Mouse (Mus musculus): ENCODE results near the gene AW549877. TPM values are rescaled to one million over a fixed set of nuclear protein-coding genes. Genes with fewer than 3 reads are reported as not detected.

The AW549877 gene
- polyA plus RNA-seq, 1 experiment from 2014 or later: 20.7 TPM

DNA sequence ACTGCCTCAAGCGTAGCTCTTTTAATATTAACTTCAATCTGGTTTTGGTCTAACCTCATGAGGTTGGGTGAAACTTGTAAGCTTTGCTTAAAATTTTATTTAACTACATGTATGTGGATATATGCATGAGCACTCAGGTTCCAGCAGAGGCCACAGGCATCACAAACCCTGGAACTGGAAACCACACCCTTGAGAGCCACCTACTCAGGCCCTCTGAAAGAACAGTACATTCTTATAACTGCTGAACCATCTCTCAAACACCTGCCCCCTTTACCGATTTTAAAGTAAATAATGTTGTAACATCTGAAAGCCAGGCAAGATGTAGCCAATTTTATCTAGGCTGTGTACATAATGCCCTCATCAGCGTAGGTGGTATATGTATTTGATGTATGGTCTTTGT lies 15.7 kb downstream of the AW549877 start:
- ATAC-seq (replicated peaks; ENCODE audit: insufficient number of reproducible peaks, insufficient read depth, low FRiP score, low read depth): no peak
- Histone ChIP-seq H3K9ac (peak overlapping the region; percentile 94; the same call in 1 of the 2 replicates), H3K4me1 (replicated peaks) (peaks cover 4% of the 10 kb centered on the region; the same call in 1 of the 2 replicates), H3K27me3 (no peaks in the 10 kb centered on the region), H3K4me3 (peak overlapping the region; percentile 84), H3K4me2 (peak overlapping the region; percentile 77), H3K27ac (peak overlapping the region; percentile 99), H3K36me3 (peaks cover 17% of the 10 kb centered on the region), H3K9me3 (replicated peaks) (no peaks in the 10 kb centered on the region)
- 73% methylated on average over 3 of the region's 3 CpGs for WGBS

DNA sequence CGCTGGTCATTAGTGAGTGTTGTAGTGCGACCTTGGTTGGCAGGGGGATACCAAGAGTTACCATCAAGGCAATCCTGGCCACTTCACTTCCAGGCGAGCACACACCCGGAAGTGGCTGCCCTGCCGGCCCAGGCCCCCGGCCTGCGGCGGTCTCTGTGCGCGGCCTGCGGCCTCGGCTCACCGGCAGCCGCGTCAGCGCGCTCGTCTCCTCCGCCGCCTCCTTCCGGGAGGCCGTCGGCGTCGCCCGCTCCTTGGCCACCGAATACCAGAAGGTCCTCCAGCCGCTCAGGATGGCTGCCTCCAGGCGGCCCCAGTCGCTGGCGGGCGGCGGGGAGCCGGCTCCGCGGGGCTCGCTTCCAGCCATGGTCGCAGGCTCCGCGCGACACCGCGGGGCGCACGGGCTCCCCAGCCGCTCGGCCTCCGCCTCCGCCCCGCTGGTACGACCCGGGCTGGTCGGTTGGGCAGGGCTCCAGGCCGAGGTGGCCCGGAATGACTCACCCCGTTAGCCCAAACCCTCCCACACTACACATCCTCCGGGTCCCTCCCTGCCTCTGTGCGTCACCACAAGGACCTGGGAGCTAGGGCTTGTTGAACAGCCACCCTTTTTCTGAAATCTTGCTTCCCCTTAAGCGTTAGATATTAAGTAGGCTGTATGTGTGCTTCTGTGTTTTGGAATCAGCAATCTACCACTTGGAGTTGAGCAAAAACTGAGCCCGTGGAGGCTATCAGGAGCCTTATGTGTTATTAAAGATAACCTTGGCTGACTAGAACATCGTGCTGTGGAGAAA lies 16.3 kb downstream of the AW549877 start, which contains the start of gene Fbxo4:
Gene Fbxo4 (minus strand): TSS at position 513 of the 788 bp plus-strand sequence.
- Histone ChIP-seq H3K9me3 (replicated peaks) (no peaks in the 10 kb centered on the region), H3K27ac (peak within 1 kb of the TSS; percentile 99), H3K4me1 (replicated peaks) (peaks cover 4% of the 10 kb centered on the region; the same call in 1 of the 2 replicates), H3K27me3 (no peaks in the 10 kb centered on the region), H3K9ac (peak within 1 kb of the TSS; percentile 94), H3K4me2 (peak within 1 kb of the TSS; percentile 77), H3K4me3 (peak within 1 kb of the TSS; percentile 84), H3K36me3 (peaks cover 16% of the 10 kb centered on the region)
- ATAC-seq (replicated peaks; ENCODE audit: insufficient number of reproducible peaks, insufficient read depth, low FRiP score, low read depth): peak; percentile 97
- WGBS: under 1% methylated on average over 58 of the region's 61 CpGs

DNA sequence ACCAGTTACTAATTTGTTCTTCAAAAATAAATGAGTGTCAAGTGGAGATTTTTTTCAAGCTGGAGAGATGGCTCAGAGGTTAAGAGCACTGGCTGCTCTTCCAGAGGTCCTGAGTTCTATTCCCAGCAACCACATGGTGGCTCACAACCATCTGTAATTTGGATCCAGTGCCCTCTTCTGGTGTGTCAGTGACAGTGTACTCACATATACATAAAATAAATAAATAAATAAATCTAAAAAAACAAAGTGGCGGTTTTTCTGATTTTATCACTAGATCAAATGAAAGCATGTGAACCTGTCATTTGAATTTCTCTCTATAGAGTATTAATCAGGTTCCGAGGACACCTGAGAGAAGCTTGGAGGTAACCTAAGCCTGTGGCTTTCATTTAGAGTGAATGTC lies 17.3 kb downstream of the AW549877 start:
- peaks cover 8% of the 10 kb centered on the region for H3K36me3 ChIP-seq
- no peaks in the 10 kb centered on the region for H3K27me3 ChIP-seq
- H3K4me3 ChIP-seq: no peak overlapping the region
- no peak overlapping the region for H3K9ac ChIP-seq
- ATAC-seq (replicated peaks; ENCODE audit: insufficient number of reproducible peaks, insufficient read depth, low FRiP score, low read depth): no peak
- H3K27ac ChIP-seq: no peak overlapping the region
- 89% methylated on average over 2 of the region's 2 CpGs for WGBS
- H3K9me3 ChIP-seq (replicated peaks): no peaks in the 10 kb centered on the region
- H3K4me2 ChIP-seq: peak overlapping the region; percentile 77; the same call in 1 of the 2 replicates
- peaks cover 4% of the 10 kb centered on the region; the same call in 1 of the 2 replicates for H3K4me1 ChIP-seq (replicated peaks)

DNA sequence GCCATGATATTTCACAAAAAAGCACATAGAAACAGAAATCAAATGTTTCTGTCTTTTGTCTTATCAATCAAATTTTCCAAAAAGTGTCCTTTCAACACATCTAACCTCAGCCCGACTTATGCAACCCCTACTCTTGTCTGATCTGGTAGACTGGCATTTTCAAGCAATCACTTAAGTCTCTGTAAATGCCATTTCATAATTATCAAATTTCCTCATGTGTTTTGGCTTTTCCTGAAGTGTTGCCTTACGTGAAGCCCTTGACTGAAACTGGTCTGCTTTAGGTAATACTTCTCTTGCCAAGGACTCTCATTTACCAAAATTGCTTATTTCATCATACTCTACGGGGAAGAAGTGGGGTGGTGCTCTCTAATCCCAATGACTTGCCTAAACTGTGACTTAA lies 22.2 kb downstream of the AW549877 start:
- WGBS: 86% methylated on average over 3 of the region's 3 CpGs

DNA sequence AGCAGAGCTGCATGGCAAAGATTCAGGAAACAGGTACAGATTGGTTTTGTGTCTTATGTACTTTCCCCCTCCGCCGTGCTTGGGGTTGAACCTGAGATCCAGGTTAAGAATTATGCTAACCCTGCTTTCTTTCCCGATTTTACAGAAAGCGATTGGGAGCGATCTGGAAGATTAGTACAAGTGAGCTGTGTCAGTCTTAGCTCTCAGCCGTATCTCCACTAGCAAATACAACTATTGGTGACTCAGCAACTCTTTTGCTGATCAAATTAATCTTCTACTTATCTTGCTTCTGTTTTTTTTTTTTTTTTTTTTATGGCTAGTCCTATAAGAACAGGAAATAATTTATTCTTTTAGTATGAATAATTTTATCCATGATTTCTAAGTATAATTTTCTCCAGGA lies 25.4 kb downstream of the AW549877 start:
- no peaks in the 10 kb centered on the region for H3K27me3 ChIP-seq
- WGBS: 89% methylated on average over 6 of the region's 6 CpGs

More for the DNA sequence above, 22.2 kb downstream of the AW549877 start:
- Histone ChIP-seq H3K4me1 (replicated peaks) (no peaks in the 10 kb centered on the region), H3K4me2 (no peak overlapping the region), H3K27me3 (no peaks in the 10 kb centered on the region), H3K9ac (no peak overlapping the region), H3K9me3 (replicated peaks) (no peaks in the 10 kb centered on the region), H3K36me3 (peaks cover 17% of the 10 kb centered on the region), H3K4me3 (no peak overlapping the region), H3K27ac (no peak overlapping the region)
- no peak for ATAC-seq (replicated peaks; ENCODE audit: insufficient number of reproducible peaks, insufficient read depth, low FRiP score, low read depth)

DNA sequence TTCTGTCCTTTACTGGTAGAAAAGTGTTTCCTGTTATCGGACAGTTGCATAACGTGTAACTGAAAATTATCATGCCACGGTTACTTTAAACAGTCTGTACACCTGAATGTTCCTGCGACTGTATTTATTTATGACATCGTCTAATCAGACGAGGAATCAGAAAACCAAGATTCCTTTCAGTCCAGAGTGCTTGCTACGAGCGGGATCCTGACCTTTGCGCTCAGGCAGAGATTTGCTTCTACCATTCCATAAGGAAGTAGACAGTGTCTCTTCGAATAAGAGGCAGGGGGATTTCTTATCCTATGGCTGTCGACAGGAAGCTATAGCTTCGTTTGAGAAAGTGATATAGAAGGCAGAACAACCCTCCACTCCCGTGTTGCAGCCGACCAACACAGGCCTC lies 25.8 kb downstream of the AW549877 start:
- no peak overlapping the region for H3K4me3 ChIP-seq
- no peak overlapping the region for H3K27ac ChIP-seq
- H3K4me1 ChIP-seq (replicated peaks): no peaks in the 10 kb centered on the region
- peaks cover 18% of the 10 kb centered on the region for H3K36me3 ChIP-seq
- ATAC-seq (replicated peaks; ENCODE audit: insufficient number of reproducible peaks, insufficient read depth, low FRiP score, low read depth): no peak
- H3K4me2 ChIP-seq: no peak overlapping the region
- no peaks in the 10 kb centered on the region for H3K9me3 ChIP-seq (replicated peaks)
- 75% methylated on average over 14 of the region's 14 CpGs for WGBS
- no peaks in the 10 kb centered on the region for H3K27me3 ChIP-seq
- no peak overlapping the region for H3K9ac ChIP-seq

More for the DNA sequence above, 25.4 kb downstream of the AW549877 start:
- Histone ChIP-seq H3K9me3 (replicated peaks) (no peaks in the 10 kb centered on the region), H3K4me1 (replicated peaks) (no peaks in the 10 kb centered on the region), H3K4me2 (no peak overlapping the region), H3K9ac (no peak overlapping the region), H3K27ac (no peak overlapping the region), H3K36me3 (peaks cover 20% of the 10 kb centered on the region), H3K4me3 (no peak overlapping the region)
- ATAC-seq (replicated peaks; ENCODE audit: insufficient number of reproducible peaks, insufficient read depth, low FRiP score, low read depth): no peak

DNA sequence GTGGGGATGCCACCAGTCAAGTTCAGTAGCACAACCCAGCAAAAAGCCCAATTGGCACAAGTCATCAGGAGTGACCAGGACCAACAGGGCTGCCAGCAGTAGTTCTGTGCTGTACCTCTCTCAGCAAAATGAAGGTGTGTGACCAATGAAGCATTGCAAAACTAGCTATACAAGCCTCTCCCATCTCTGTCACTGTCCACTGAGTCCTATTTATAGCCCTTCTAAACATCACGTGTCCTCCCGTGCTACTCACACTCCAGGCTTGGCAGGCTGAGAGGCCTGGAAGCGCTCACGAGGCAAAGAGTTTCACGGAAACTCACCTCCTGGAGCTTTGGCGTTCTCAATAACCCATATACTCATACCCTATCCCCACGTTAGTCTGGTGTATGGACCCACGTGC lies 33.3 kb downstream of the AW549877 start:
- Histone ChIP-seq H3K27ac (peak overlapping the region; percentile 60), H3K4me1 (replicated peaks) (peaks cover 6% of the 10 kb centered on the region), H3K27me3 (no peaks in the 10 kb centered on the region), H3K4me3 (no peak overlapping the region), H3K36me3 (no peaks in the 10 kb centered on the region), H3K4me2 (no peak overlapping the region), H3K9ac (no peak overlapping the region), H3K9me3 (replicated peaks) (no peaks in the 10 kb centered on the region)
- peak; percentile 85; the same call in 1 of the 2 replicates for ATAC-seq (replicated peaks; ENCODE audit: insufficient number of reproducible peaks, insufficient read depth, low FRiP score, low read depth)
- WGBS: 38% methylated on average over 8 of the region's 8 CpGs

DNA sequence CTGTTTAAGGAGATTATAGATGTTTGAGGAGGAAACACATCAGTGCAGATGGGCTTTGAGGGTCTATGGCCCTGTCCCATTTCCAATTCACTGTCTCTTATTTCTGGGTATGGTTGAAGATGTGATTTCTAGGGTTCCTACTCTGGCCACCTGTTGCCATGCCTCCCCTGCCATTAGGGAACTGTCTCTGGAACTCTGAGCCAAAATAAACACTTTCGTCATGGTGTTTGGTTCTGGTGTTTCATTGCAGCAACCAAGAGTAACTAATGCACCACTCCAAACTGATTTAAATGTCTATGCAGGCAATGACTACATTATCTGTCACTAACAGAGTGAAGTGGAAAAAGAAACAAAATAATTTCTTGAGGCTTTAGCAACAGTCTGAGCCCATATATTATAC lies 35.5 kb downstream of the AW549877 start:
- Histone ChIP-seq H3K27ac (no peak overlapping the region), H3K9ac (no peak overlapping the region), H3K27me3 (no peaks in the 10 kb centered on the region), H3K4me3 (no peak overlapping the region), H3K36me3 (no peaks in the 10 kb centered on the region), H3K4me1 (replicated peaks) (peaks cover 6% of the 10 kb centered on the region), H3K4me2 (no peak overlapping the region), H3K9me3 (replicated peaks) (no peaks in the 10 kb centered on the region)
- WGBS: 74% methylated on average over 1 of the region's 1 CpGs
- no peak for ATAC-seq (replicated peaks; ENCODE audit: insufficient number of reproducible peaks, insufficient read depth, low FRiP score, low read depth)

DNA sequence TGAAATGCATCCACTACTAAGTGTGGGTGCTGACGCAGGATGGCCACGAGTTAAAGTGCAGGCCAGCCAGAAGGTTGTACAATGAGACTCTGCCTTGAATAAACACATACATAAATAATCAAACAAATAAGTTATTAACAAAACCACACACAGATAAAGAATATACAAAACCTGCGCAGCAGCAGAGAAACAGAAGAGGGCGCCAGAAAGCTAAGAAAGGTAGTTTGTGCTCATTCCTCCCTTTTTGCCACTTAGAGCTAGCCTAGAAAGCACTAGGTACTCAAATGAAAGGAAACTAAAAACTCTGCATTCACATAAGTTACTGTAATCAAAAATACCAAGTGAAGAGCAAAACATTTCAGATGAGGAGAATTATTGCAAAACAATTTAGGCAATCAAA lies 37.6 kb downstream of the AW549877 start:
- Histone ChIP-seq H3K4me1 (replicated peaks) (peaks cover 6% of the 10 kb centered on the region), H3K27ac (no peak overlapping the region), H3K36me3 (no peaks in the 10 kb centered on the region), H3K4me2 (no peak overlapping the region), H3K9ac (no peak overlapping the region), H3K27me3 (no peaks in the 10 kb centered on the region), H3K9me3 (replicated peaks) (no peaks in the 10 kb centered on the region), H3K4me3 (no peak overlapping the region)
- ATAC-seq (replicated peaks; ENCODE audit: insufficient number of reproducible peaks, insufficient read depth, low FRiP score, low read depth): no peak
- WGBS: 32% methylated on average over 4 of the region's 4 CpGs

DNA sequence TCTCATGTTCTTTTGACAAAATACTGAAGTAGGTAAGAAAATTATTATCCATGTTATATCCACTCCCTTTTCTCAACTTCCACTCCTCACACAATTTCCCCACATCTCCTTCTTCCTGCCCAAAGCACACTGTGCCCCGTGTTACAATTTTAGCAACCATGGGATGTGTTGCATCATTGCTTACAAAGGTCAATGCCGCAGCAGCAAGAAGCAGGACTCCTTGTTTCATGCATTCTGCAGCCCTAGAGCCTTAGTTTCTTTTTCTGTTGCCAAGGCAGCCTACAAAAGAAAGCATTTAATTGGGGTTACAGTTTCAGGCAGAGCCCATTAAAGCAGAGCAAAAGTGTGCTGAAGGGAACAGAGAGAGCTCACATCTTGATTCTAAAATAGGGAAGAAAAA lies 40.6 kb downstream of the AW549877 start:
- Histone ChIP-seq H3K4me3 (no peak overlapping the region), H3K27me3 (no peaks in the 10 kb centered on the region), H3K36me3 (no peaks in the 10 kb centered on the region), H3K9ac (no peak overlapping the region), H3K9me3 (replicated peaks) (no peaks in the 10 kb centered on the region), H3K4me2 (no peak overlapping the region), H3K4me1 (replicated peaks) (no peaks in the 10 kb centered on the region), H3K27ac (no peak overlapping the region)
- WGBS: 80% methylated on average over 2 of the region's 2 CpGs
- ATAC-seq (replicated peaks; ENCODE audit: insufficient number of reproducible peaks, insufficient read depth, low FRiP score, low read depth): no peak

DNA sequence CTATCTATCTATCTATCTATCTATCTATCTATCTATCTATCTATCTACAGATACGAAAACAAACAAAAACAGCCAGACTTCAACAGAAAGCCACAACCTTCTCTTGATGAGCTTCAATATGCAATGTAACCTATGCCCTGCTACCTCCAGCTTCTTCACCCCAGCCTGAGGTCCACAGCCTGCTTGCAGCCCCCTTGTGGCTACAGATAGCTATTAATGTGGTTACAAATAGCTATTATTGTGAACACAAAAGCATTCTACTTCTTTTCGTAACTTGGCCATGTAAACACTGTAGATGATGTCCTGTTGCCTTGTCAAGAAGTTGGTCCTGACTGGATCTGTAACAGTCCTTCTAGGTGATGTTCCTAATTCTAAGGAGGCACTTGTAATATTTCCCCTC lies 57.4 kb downstream of the AW549877 start:
- no peak for ATAC-seq (replicated peaks; ENCODE audit: insufficient number of reproducible peaks, insufficient read depth, low FRiP score, low read depth)
- no peak overlapping the region for H3K27ac ChIP-seq
- no peaks in the 10 kb centered on the region for H3K9me3 ChIP-seq (replicated peaks)
- H3K36me3 ChIP-seq: no peaks in the 10 kb centered on the region
- WGBS: 78% methylated on average over 2 of the region's 2 CpGs
- no peaks in the 10 kb centered on the region for H3K27me3 ChIP-seq
- no peak overlapping the region for H3K4me2 ChIP-seq
- no peaks in the 10 kb centered on the region for H3K4me1 ChIP-seq (replicated peaks)
- H3K9ac ChIP-seq: no peak overlapping the region
- no peak overlapping the region for H3K4me3 ChIP-seq

DNA sequence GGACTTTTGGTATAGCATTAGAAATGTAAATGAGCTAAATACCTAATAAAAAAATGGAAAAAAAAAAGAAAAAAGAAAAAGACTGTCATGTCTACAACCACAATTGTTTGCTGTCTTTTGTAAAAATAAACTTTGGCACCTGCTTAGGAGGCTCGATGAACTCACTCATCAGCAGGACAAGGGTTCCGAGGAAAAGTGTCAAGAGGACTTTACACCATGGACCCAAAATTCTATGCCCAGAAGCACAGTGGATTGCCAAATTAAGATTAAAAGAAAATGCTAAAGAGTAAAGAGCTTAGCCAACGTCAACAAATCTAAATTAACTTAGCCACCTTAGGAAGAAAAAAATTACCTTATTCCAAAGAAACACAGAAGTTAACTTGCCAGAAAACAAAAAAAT lies 59.5 kb downstream of the AW549877 start:
- Histone ChIP-seq H3K9ac (no peak overlapping the region), H3K4me2 (no peak overlapping the region), H3K4me3 (no peak overlapping the region), H3K27me3 (no peaks in the 10 kb centered on the region), H3K4me1 (replicated peaks) (no peaks in the 10 kb centered on the region), H3K36me3 (no peaks in the 10 kb centered on the region), H3K9me3 (replicated peaks) (no peaks in the 10 kb centered on the region), H3K27ac (no peak overlapping the region)
- no peak for ATAC-seq (replicated peaks; ENCODE audit: insufficient number of reproducible peaks, insufficient read depth, low FRiP score, low read depth)
- 78% methylated on average over 3 of the region's 3 CpGs for WGBS

All from heart, embryonic 15.5 days (tissue).